Mouse (Mus musculus) embryonic fibroblast, embryonic 13.5 days (primary cell): ENCODE measurements around the gene Sgsm2. TPM values are rescaled to one million over a fixed set of nuclear protein-coding genes. Genes with fewer than 3 reads are reported as not detected.

ENCODE experiments used
- H3K27ac ChIP-seq: 2 replicates; pipeline ENCODE4 v1.5.1; 2012; ENCODE audit warnings: low read length, control low read depth, inconsistent platforms; ENCODE audit not compliant: insufficient read depth
- H3K4me1 ChIP-seq: 2 replicates; pipeline ENCODE4 v1.6.1; 2011; ENCODE audit warnings: low read length; ENCODE audit not compliant: control insufficient read depth, insufficient read depth
- H3K4me3 ChIP-seq: 2 replicates; pipeline ENCODE4 v1.5.1; 2011; ENCODE audit warnings: mild to moderate bottlenecking, control low read depth, low read length; ENCODE audit not compliant: insufficient read depth
- CTCF ChIP-seq: IDR thresholded peaks from 2 replicates; pipeline ENCODE4 v1.5.1; 2011; ENCODE audit warnings: mild to moderate bottlenecking, control low read depth, low read length, moderate library complexity, borderline replicate concordance; ENCODE audit not compliant: insufficient read depth
- POLR2A ChIP-seq: IDR thresholded peaks from 2 replicates; pipeline ENCODE4 v1.6.1; 2011; ENCODE audit warnings: low read depth, mild to moderate bottlenecking, control low read depth, low read length, moderate library complexity
- polyA plus RNA-seq: library from polyadenylated mRNA; stranded (reverse); fragments of >200 nt; gene quantifications from 2 replicates; pipeline ENCODE4 v1.2.4, GENCODE M21; 2011; ENCODE audit warnings: low read depth; ENCODE audit not compliant: missing spikeins, insufficient read length

The Sgsm2 gene
- polyA plus RNA-seq = 11.4 and 15.5 TPM in 2 replicates

GRCm38 (mm10) chr11:74896901-74897677 lies at the start of gene Sgsm2:
Gene Sgsm2, minus strand, starts transcription at chr11:74897060.
- TF ChIP-seq POLR2A (peak; percentile 59), CTCF (no peak)
- Histone ChIP-seq H3K4me3 (peak within 1 kb of the TSS; percentile 94), H3K27ac (peak within 1 kb of the TSS; percentile 92), H3K4me1 (no peaks in the 10 kb centered on the region; the same call in 1 of the 2 replicates)

GRCm38 (mm10) chr11:74946348-74946747 lies 49.5 kb upstream of the Sgsm2 start:
- Histone ChIP-seq H3K4me1 (no peaks in the 10 kb centered on the region; the same call in 1 of the 2 replicates), H3K4me3 (no peak overlapping the region), H3K27ac (no peak overlapping the region)
- TF ChIP-seq POLR2A (no peak), CTCF (no peak)

GRCm38 (mm10) chr11:74930391-74930790 lies 33.5 kb upstream of the Sgsm2 start:
- no peaks in the 10 kb centered on the region for H3K4me1 ChIP-seq
- no peak overlapping the region for H3K27ac ChIP-seq
- no peak overlapping the region for H3K4me3 ChIP-seq
- TF ChIP-seq CTCF = no peak
- TF ChIP-seq POLR2A = no peak

- TF ChIP-seq POLR2A (no peak), CTCF (no peak)
- no peak overlapping the region for H3K27ac ChIP-seq
- H3K4me1 ChIP-seq = no peaks in the 10 kb centered on the region
These were observed 32.3 kb upstream of the Sgsm2 start for GRCm38 (mm10) chr11:74929111-74929510.

GRCm38 (mm10) chr11:74927236-74927725 lies 30.4 kb upstream of the Sgsm2 start:
- Histone ChIP-seq H3K4me1 (no peaks in the 10 kb centered on the region), H3K27ac (no peak overlapping the region), H3K4me3 (no peak overlapping the region)
- TF ChIP-seq CTCF (no peak), POLR2A (no peak)

More at GRCm38 (mm10) chr11:74929111-74929510, 32.3 kb upstream of the Sgsm2 start:
- no peak overlapping the region for H3K4me3 ChIP-seq

- TF ChIP-seq CTCF (no peak), POLR2A (no peak)
- Histone ChIP-seq H3K27ac (peak overlapping the region; percentile 94), H3K4me3 (peak overlapping the region; percentile 90), H3K4me1 (no peaks in the 10 kb centered on the region)
These were observed 29.6 kb upstream of the Sgsm2 start for GRCm38 (mm10) chr11:74926388-74927005.

GRCm38 (mm10) chr11:74925577-74926387 lies 28.9 kb upstream of the Sgsm2 start, which contains the start of the genes Smg6 and Srr:
Gene Smg6, plus strand, starts transcription at chr11:74925823.
Gene Srr, minus strand, starts transcription at chr11:74925948.
- TF ChIP-seq POLR2A (peak; percentile 80), CTCF (no peak)
- H3K27ac ChIP-seq = peak within 1 kb of the TSS; percentile 94
- no peaks in the 10 kb centered on the region for H3K4me1 ChIP-seq

GRCm38 (mm10) chr11:74924149-74924548 lies 27.3 kb upstream of the Sgsm2 start:
- Histone ChIP-seq H3K4me1 (no peaks in the 10 kb centered on the region), H3K27ac (no peak overlapping the region), H3K4me3 (peak overlapping the region; percentile 90; the same call in 1 of the 2 replicates)
- TF ChIP-seq CTCF = no peak
- no peak for TF ChIP-seq POLR2A

More at GRCm38 (mm10) chr11:74925577-74926387, 28.9 kb upstream of the Sgsm2 start, which contains the start of the genes Smg6 and Srr:
- peak within 1 kb of the TSS; percentile 90 for H3K4me3 ChIP-seq

GRCm38 (mm10) chr11:74919249-74919648 lies 22.4 kb upstream of the Sgsm2 start:
- no peak overlapping the region for H3K27ac ChIP-seq
- TF ChIP-seq POLR2A (no peak), CTCF (no peak)
- no peak overlapping the region for H3K4me3 ChIP-seq
- no peaks in the 10 kb centered on the region for H3K4me1 ChIP-seq
